Mouse (Mus musculus) ovary, postnatal 10 days (tissue): ENCODE results near the gene Gm20837.
"Not testable (repeated sequence)": the region's sequence is repeated elsewhere in the genome, so short reads cannot be mapped to it uniquely, and the experiment has no call there.

Experiments used
- DNase-seq: peaks from one replicate; pipeline ENCODE4 v3.0.0; 2022; ENCODE audit warnings: low spot score

Gene Gm20837

GRCm38 (mm10) chrY:90400948-90401347 lies at the start of gene Gm20837:
Gene Gm20837 (plus strand): TSS chrY:90401248.
- DNase-seq = not testable (repeated sequence)
